Mouse (Mus musculus) bone marrow, adult 2 months (tissue): ENCODE data around the gene Acsm2. TPM values are rescaled to one million over a fixed set of nuclear protein-coding genes. Genes with fewer than 3 reads are reported as not detected.
"Not testable (repeated sequence)": the region's sequence is repeated elsewhere in the genome, so short reads cannot be mapped to it uniquely, and the experiment has no call there.

ENCODE experiments used
- H3K27ac ChIP-seq: fragments of 200-500 bp; 2 replicates; pipeline ENCODE4 v1.5.1; 2012; ENCODE audit warnings: low read depth, mild to moderate bottlenecking, control low read depth, inconsistent platforms, low read length; ENCODE audit not compliant: control insufficient read depth, poor library complexity, insufficient read depth
- H3K4me1 ChIP-seq: fragments of 200-500 bp; 2 replicates; pipeline ENCODE4 v1.6.1; 2011; ENCODE audit warnings: low read length; ENCODE audit not compliant: control insufficient read depth, insufficient read depth
- H3K4me3 ChIP-seq: fragments of 200-500 bp; replicated peaks from 2 replicates; pipeline ENCODE3; 2011; ENCODE audit warnings: mild to moderate bottlenecking, low read depth, low read length, control low read depth; ENCODE audit not compliant: control insufficient read depth
- CTCF ChIP-seq: fragments of 200-500 bp; IDR thresholded peaks from 2 replicates; pipeline ENCODE4 v1.5.1; 2011; ENCODE audit warnings: low read length, control low read depth; ENCODE audit not compliant: control insufficient read depth, insufficient read depth
- POLR2A ChIP-seq: fragments of 200-500 bp; IDR thresholded peaks from 2 replicates; pipeline ENCODE4 v1.6.1; 2011; ENCODE audit warnings: low read depth, mild to moderate bottlenecking, control low read depth, low read length, borderline replicate concordance; ENCODE audit not compliant: control insufficient read depth
- WGBS: fragments of 180-500 bp; shearing (Covaris S2); methylation state at CpG from one replicate; pipeline ENCODE4 v1.1.7; 2018; 5-methylcytosine and 5-hydroxymethylcytosine counted together
- polyA plus RNA-seq: library from polyadenylated mRNA; stranded (reverse); fragments of >200 nt; gene quantifications from 2 replicates; pipeline ENCODE4 v1.2.4, GENCODE M21; 2011; ENCODE audit warnings: low replicate concordance; ENCODE audit not compliant: missing spikeins, insufficient read depth, insufficient read length

Gene Acsm2
- polyA plus RNA-seq, 1 experiment = 9.7 TPM

DNA sequence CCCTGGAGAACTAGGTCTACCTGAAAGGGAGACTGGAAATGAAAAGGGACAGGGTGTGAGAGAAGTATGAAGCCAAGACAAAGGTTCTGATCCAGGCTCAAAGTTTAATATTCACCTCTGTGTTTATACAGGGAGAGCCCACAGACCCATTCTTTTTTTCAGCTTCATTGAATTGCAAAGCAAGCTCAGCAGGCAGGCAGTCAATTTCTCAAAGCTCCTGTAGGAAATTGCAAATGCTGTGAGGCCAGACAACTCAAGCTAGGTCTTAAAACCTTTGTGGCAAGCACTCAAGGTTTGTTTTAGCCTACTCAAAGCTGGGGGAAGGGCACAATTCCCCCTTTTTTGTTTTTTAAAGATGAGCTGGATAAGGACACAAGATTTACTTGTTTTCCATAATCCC is 8.6 kb upstream of the Acsm2 start:
- H3K4me1 ChIP-seq = no peaks in the 10 kb centered on the region
- no peak for TF ChIP-seq CTCF
- no peak overlapping the region for H3K4me3 ChIP-seq
- no peak overlapping the region for H3K27ac ChIP-seq

DNA sequence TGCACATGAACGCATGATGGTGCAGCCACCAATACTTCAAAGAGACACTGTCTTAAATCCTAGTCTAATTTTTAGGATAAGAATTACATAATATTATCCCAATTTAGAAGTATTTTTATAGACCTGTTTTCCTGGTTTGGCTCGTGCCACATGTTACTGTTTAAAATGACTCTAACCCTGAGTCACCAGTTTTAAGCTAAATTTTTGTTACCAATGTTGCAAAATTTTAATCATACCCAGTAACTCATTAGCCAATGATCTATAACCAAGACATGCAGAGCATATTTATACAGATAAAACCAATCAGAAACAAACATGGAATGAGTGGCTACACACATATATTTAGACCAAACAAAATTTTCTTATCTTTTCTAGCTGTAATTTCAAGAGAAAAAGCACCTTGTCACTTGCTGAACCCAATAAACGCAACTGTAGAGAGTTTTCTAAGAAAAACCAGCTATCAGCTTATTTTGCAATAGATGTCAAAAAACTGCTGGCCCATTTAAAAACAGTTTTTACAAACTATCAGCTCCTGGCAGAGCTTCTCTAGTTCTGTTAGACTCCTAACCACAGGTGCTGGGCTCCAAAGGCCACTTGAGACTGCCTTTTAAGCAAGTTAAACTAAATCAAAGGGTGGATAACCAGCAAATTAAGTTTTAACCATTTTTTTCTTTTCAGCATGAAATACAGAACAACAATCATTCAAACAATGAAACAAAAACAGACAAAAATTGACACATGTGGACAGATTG is 3.5 kb upstream of the Acsm2 start:
- WGBS = 65% methylated on average over 3 of the region's 3 CpGs
- Histone ChIP-seq H3K4me3 (no peak overlapping the region), H3K4me1 (no peaks in the 10 kb centered on the region), H3K27ac (no peak overlapping the region)
- TF ChIP-seq POLR2A = no peak
- TF ChIP-seq CTCF = no peak

DNA sequence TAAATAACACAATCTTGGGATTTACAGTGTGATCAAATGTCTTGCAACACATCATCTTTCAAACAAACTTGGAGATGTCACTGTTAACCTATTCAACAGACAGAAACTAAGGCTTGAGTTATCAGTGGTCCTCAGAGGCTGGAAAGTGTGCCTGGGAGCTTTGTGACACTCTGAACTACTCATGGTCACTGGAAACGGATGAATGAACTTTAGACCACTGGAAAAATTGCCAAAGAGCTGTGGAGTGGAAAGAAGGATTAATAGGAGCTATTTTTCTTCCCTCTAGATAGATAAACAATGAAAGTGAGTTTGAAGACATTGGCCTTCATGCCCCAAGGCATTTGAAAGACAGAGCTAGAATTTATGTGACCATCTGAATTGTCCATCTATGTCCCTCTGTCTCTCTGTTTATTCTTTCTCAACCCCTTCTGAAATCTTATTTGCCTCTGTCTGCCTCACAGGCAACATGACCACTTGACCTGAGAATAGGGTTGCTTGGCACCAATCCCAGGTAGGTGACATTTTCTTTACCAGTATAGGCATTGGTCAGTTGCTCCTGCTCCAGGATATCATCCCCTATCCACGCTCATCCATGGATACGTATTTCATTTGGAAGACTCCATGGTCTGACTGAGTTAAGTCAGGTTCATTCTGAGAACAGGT is 5.8 kb downstream of the Acsm2 start:
- TF ChIP-seq POLR2A = no peak
- no peak for TF ChIP-seq CTCF
- 75% methylated on average over 3 of the region's 3 CpGs for WGBS
- H3K27ac ChIP-seq = no peak overlapping the region

DNA sequence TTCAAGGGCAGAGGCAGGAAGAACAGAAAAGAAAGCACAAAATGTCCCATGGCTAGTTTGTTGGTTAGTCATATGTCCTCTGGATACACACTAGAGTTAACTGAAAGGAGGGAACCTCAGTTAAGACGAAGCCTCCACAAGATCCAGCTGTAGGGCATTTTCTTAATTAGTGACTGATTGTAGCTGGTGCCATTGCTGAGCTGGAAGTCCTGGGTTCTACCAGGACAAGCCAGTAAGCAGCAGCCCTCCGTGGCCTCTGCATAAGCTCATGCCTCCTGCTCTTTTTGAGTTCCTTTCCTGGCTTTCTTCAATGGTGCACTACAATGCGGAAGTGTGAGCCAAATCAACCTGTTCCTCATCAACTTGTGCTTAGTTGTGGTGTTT is 6.3 kb downstream of the Acsm2 start:
- H3K4me3 ChIP-seq = no peak overlapping the region
- no peak overlapping the region for H3K27ac ChIP-seq
- TF ChIP-seq CTCF (no peak), POLR2A (no peak)
- 68% methylated on average over 3 of the region's 3 CpGs for WGBS
- no peaks in the 10 kb centered on the region for H3K4me1 ChIP-seq

More for the DNA sequence above, 5.8 kb downstream of the Acsm2 start:
- Histone ChIP-seq H3K4me1 (no peaks in the 10 kb centered on the region), H3K4me3 (no peak overlapping the region)

DNA sequence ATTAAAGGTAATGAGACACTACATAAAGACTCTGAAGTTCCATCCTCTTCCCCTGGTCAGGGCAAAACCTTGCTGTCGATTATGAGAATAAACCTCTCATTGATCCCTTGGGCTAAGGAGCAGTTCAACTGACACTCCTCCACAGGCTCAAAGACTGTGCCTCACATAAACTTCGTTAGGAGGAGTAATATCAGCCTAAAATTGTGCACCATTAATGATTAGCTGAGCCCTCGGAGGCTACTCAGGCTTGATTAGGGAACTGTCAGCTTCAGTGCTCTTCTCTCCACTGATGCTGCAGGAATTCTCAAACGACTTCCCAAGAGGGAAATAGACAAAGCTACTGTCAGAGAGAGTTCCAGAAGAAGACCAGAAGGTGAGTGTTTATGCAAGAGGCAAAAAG is 7.3 kb downstream of the Acsm2 start:
- TF ChIP-seq POLR2A (no peak), CTCF (no peak)
- 45% methylated on average over 4 of the region's 4 CpGs for WGBS
- Histone ChIP-seq H3K4me3 (no peak overlapping the region), H3K27ac (no peak overlapping the region), H3K4me1 (no peaks in the 10 kb centered on the region)

DNA sequence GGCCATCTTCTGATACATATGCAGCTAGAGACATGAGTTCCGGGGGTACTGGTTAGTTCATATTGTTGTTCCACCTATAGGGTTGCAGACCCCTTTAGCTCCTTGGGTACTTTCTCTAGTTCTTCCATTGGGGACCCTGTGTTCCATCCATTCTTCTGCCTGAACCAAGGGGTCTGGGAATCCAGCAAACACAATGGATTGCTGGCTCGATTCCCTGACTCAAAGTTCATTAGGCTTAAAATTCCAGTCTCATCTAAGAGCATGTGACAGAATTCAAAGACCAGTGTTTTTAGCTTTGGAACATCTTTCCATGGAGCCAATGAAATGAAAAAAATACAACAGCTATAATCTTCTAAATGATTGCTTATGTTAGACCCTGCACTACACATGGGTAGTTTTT is 8.3 kb downstream of the Acsm2 start:
- not testable (repeated sequence) for H3K4me1 ChIP-seq, H3K27ac ChIP-seq, H3K4me3 ChIP-seq
- WGBS = 77% methylated on average over 2 of the region's 2 CpGs

DNA sequence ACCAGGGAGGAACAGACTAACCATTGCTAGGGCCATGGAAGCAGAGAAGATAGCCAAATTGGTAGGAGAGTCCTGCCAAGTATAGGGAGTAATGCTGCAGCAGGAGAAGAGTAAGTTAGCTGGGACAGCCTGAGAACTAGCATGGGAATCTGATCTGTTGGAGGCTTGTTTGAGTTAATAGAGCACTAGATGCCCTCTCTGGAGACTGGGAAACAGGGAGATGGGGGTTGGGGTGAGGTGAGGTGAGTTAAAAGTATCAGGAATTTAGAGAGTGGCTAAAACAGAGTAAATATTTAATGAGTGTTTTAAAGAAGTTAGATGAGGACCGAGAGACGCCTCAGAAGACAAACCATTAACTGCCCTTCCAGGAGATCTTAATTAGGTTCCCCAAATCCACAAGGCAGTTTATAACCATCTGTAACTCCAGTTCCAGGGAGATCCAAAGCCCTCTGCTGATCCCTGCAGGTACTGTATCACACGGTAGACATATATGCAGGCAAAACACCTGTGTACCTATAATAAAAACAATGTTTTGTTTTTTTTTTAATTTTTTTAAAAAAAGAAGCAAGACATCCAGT is 40.5 kb downstream of the Acsm2 start:
- no peaks in the 10 kb centered on the region for H3K4me1 ChIP-seq
- 63% methylated on average over 3 of the region's 3 CpGs for WGBS
- no peak overlapping the region for H3K27ac ChIP-seq
- TF ChIP-seq CTCF = no peak
- TF ChIP-seq POLR2A = no peak
- no peak overlapping the region for H3K4me3 ChIP-seq

DNA sequence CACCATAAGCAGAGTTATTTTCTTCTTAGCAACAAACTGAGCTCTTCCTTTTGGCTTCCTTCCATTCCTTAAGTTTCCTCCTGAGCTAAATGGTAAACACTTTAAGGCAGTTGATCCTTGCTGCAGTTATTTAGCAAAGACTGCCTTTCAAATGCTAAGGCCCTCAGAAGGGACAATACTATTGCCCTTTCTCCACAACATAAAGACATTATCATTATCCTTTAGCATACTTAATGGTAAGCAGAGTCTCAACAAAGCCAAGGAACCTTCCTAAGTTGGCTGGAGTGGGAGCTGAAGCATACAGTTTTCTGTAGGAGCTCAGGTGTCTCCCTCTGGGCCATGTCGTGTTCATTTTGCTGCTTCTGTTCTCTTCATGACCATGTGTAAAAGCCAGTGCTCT is 41.2 kb downstream of the Acsm2 start:
- Histone ChIP-seq H3K4me1 (no peaks in the 10 kb centered on the region), H3K4me3 (no peak overlapping the region), H3K27ac (no peak overlapping the region)
- no peak for TF ChIP-seq POLR2A
- TF ChIP-seq CTCF = no peak
- WGBS = 25% methylated on average over 1 of the region's 1 CpGs
